Mouse (Mus musculus) hindbrain, embryonic 12.5 days (tissue): ENCODE results near the gene Rgl2. TPM values are rescaled to one million over a fixed set of nuclear protein-coding genes. Genes with fewer than 3 reads are reported as not detected.
"Not testable (repeated sequence)": the region's sequence is repeated elsewhere in the genome, so short reads cannot be mapped to it uniquely, and the experiment has no call there.

Source experiments
- ATAC-seq: fragments of 200-750 bp; cut with Nextera tagmentation; 2 replicates; pipeline ENCODE4 v1.8.0; 2017; ENCODE audit warnings: moderate TSS enrichment; ENCODE audit not compliant: low FRiP score
- H3K27ac ChIP-seq: fragments of 300-500 bp; sonication (generic); 2 replicates; pipeline ENCODE4 v1.5.1; 2016; ENCODE audit warnings: mild to moderate bottlenecking
- H3K27me3 ChIP-seq: fragments of 300-500 bp; sonication (generic); 2 replicates; pipeline ENCODE4 v1.6.1; 2016; ENCODE audit warnings: mild to moderate bottlenecking
- H3K36me3 ChIP-seq: fragments of 300-500 bp; sonication (generic); 2 replicates; pipeline ENCODE4 v1.6.1; 2016; ENCODE audit warnings: mild to moderate bottlenecking
- H3K4me1 ChIP-seq: fragments of 300-500 bp; sonication (generic); 2 replicates; pipeline ENCODE4 v1.6.1; 2016
- H3K4me2 ChIP-seq: fragments of 300-500 bp; sonication (generic); replicated peaks from 2 replicates; pipeline ENCODE4 v1.6.1; 2016; ENCODE audit warnings: mild to moderate bottlenecking
- H3K4me3 ChIP-seq: fragments of 300-500 bp; sonication (generic); 2 replicates; pipeline ENCODE4 v1.5.1; 2016; ENCODE audit warnings: mild to moderate bottlenecking
- H3K9ac ChIP-seq: fragments of 300-500 bp; sonication (generic); 2 replicates; pipeline ENCODE4 v1.6.1; 2016; ENCODE audit warnings: mild to moderate bottlenecking, moderate library complexity
- H3K9me3 ChIP-seq: fragments of 300-500 bp; sonication (generic); replicated peaks from 2 replicates; pipeline ENCODE4 v1.6.1; 2016; ENCODE audit warnings: mild to moderate bottlenecking
- WGBS: fragments of 180-500 bp; shearing (Covaris S2); methylation state at CpG from one replicate; pipeline ENCODE4 v1.1.7; 2016; 5-methylcytosine and 5-hydroxymethylcytosine counted together
- microRNA-seq: library from miRNA; unstranded; fragments of <30 nt; microRNA quantifications from one replicate; pipeline ENCODE4, GENCODE M21; 2017
- polyA plus RNA-seq: library from polyadenylated mRNA; unstranded; fragments of >200 nt; fragmentation: Nextera tagmentation; extraction: Ambion mirVana; gene quantifications from 2 replicates; pipeline ENCODE4 v1.2.1, GENCODE M21; 2016

The Rgl2 gene
- polyA plus RNA-seq, 1 experiment from 2014 or later = 64.1 TPM

DNA sequence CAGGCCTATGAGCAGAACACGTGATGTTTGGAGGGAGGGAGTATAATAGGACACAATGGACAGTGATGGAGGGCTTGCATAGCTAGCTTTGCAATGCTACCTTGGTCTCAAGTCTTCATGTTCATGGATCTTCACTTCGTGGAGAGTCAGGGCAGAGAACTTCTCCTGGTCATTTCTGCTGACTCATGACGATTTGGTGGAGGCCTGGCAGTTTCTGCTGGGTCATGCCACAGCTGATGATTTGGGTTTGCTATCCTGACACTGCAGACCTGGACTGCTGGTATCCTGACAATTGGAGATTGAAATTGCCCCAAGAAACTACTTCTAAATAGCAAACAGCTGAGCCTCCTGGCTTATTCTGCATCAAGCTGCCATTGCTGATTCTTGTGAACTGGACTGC is 44.2 kb downstream of the Rgl2 start:
- H3K4me1 ChIP-seq = peaks cover 9% of the 10 kb centered on the region
- no peak overlapping the region for H3K9ac ChIP-seq
- peaks cover 49% of the 10 kb centered on the region for H3K27me3 ChIP-seq
- H3K9me3 ChIP-seq = 0 out of 2 replicates have a peak, but pooled peaks cover 5% of the 10 kb centered on the region
- no peak overlapping the region for H3K4me2 ChIP-seq
- no peak overlapping the region for H3K4me3 ChIP-seq
- no peak overlapping the region for H3K27ac ChIP-seq
- H3K36me3 ChIP-seq = no peaks in the 10 kb centered on the region
- WGBS = 58% methylated on average over 3 of the region's 3 CpGs
- ATAC-seq = no peak

GRCm38 (mm10) chr17:33977861-33978557 is 48.7 kb downstream of the Rgl2 start:
- H3K27ac ChIP-seq = no peak overlapping the region
- peak overlapping the region; percentile 57 for H3K4me2 ChIP-seq
- peak overlapping the region; percentile 35 for H3K4me3 ChIP-seq
- ATAC-seq = no peak
- no peaks in the 10 kb centered on the region for H3K36me3 ChIP-seq
- no peaks in the 10 kb centered on the region for H3K9me3 ChIP-seq
- peaks cover 13% of the 10 kb centered on the region for H3K4me1 ChIP-seq
- WGBS = 2% methylated on average over 57 of the region's 57 CpGs
- peaks cover 61% of the 10 kb centered on the region for H3K27me3 ChIP-seq
- H3K9ac ChIP-seq = peak overlapping the region; percentile 51

- peaks cover 13% of the 10 kb centered on the region for H3K4me1 ChIP-seq
- H3K36me3 ChIP-seq = no peaks in the 10 kb centered on the region
- H3K9ac ChIP-seq = peak overlapping the region; percentile 51
- peak overlapping the region; percentile 35 for H3K4me3 ChIP-seq
- WGBS = under 1% methylated on average over 17 of the region's 17 CpGs
- H3K27ac ChIP-seq = no peak overlapping the region
- peak overlapping the region; percentile 57 for H3K4me2 ChIP-seq
- H3K27me3 ChIP-seq = peaks cover 58% of the 10 kb centered on the region
- ATAC-seq = no peak
- H3K9me3 ChIP-seq = no peaks in the 10 kb centered on the region
Observed at GRCm38 (mm10) chr17:33978631-33979031, 49.3 kb downstream of the Rgl2 start.

DNA sequence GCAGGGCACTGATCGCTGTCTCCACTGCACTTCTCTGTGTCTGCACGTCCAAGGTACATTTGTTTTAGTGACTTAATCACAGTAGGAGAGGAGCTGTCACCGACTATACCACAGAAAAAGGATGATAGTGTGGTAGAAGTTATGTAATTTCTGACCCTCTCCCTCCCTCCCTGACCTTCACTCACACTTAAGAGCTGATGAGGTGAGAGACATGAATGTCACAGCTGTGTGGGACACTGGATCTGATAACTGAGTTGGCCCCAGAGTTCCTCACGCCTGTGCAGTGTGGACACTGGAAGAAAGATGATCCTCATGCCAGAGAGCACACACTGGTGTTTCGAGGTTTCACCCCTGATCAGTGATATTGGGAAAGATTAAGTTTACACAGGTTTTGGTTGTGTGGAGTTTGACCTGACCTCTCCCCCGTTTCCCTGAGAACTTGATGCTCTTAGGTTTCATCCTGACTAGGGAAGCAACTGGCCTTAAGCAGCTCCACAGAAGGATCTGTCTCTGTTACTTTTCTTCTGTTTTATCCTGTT is 50.2 kb downstream of the Rgl2 start:
- Histone ChIP-seq H3K4me1 (peaks cover 13% of the 10 kb centered on the region), H3K36me3 (no peaks in the 10 kb centered on the region), H3K9me3 (no peaks in the 10 kb centered on the region), H3K4me3 (no peak overlapping the region), H3K4me2 (no peak overlapping the region), H3K27me3 (peaks cover 58% of the 10 kb centered on the region), H3K27ac (no peak overlapping the region), H3K9ac (no peak overlapping the region)
- WGBS = 72% methylated on average over 6 of the region's 6 CpGs
- no peak for ATAC-seq

- Histone ChIP-seq H3K27ac (no peak overlapping the region), H3K36me3 (no peaks in the 10 kb centered on the region), H3K27me3 (peaks cover 52% of the 10 kb centered on the region), H3K9ac (no peak overlapping the region), H3K4me1 (peaks cover 13% of the 10 kb centered on the region), H3K4me3 (0 out of 2 replicates have a peak overlapping the region, but pooled peaks have one; percentile 50), H3K4me2 (no peak overlapping the region), H3K9me3 (no peaks in the 10 kb centered on the region)
- no peak for ATAC-seq
- 78% methylated on average over 19 of the region's 19 CpGs for WGBS
Observed at GRCm38 (mm10) chr17:33980181-33981035, 51.1 kb downstream of the Rgl2 start.

- peak; percentile 96 for ATAC-seq
- Histone ChIP-seq H3K4me1 (peaks cover 13% of the 10 kb centered on the region), H3K4me2 (peak overlapping the region; percentile 66), H3K27ac (peak overlapping the region; percentile 92), H3K27me3 (peaks cover 43% of the 10 kb centered on the region), H3K9ac (peak overlapping the region; percentile 67), H3K4me3 (peak overlapping the region; percentile 50)
- H3K9me3 ChIP-seq, H3K36me3 ChIP-seq: not testable (repeated sequence)
- WGBS = under 1% methylated on average over 27 of the region's 27 CpGs
Observed at GRCm38 (mm10) chr17:33981192-33981909, 52.0 kb downstream of the Rgl2 start.

DNA sequence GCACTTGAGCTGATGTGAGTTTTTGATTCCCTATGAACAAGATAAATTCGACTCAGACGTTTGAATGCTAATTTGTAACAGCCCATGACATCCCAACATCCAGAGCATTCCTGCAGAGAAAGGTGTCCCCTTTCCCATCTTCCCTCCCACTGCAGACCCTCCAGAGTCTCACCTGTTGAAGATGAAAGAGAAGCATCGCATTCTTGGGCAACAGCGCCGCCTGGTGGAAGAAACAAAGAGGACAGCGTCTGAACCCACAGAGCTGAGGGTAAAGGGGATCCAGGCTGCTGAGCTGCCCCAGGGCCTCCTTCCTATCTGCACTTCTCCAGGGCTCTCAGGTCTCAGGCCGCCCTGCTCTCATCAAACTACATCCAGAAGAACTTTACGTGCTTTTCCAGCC is 52.8 kb downstream of the Rgl2 start:
- ATAC-seq, H3K27ac ChIP-seq, H3K9me3 ChIP-seq, H3K9ac ChIP-seq, H3K36me3 ChIP-seq: not testable (repeated sequence)
- peak overlapping the region; percentile 66 for H3K4me2 ChIP-seq
- 10% methylated on average over 8 of the region's 8 CpGs for WGBS
- peaks cover 38% of the 10 kb centered on the region for H3K27me3 ChIP-seq
- peaks cover 13% of the 10 kb centered on the region for H3K4me1 ChIP-seq
- H3K4me3 ChIP-seq = peak overlapping the region; percentile 50; the same call in 1 of the 2 replicates

Small RNAs within 50 kb of the gene (microRNA-seq; reads per million reads assigned to microRNA genes)
- not detected for gene Gm27740

Other genes starting within 250 kb of the Rgl2 start
- 390 and 450 TPM in 2 replicates for gene Hnrnpm, start 242.7 kb upstream of the Rgl2 start, polyA plus RNA-seq
- gene March2, start 210.9 kb upstream of the Rgl2 start, polyA plus RNA-seq = 53.4 and 54.6 TPM in 2 replicates
- 404 and 415 TPM in 2 replicates for gene Rab11b, start 169.0 kb upstream of the Rgl2 start, polyA plus RNA-seq
- gene Angptl4, start 147.7 kb upstream of the Rgl2 start, polyA plus RNA-seq = 25.6 and 26.8 TPM in 2 replicates
- gene Kank3, start 119.0 kb upstream of the Rgl2 start, polyA plus RNA-seq = 30.8 and 31.4 TPM in 2 replicates
- 532 and 694 TPM in 2 replicates for gene Rps28, start 105.0 kb upstream of the Rgl2 start, polyA plus RNA-seq
- 375 and 435 TPM in 2 replicates for gene Ndufa7, start 105.0 kb upstream of the Rgl2 start, polyA plus RNA-seq
- 54.6 and 59.4 TPM in 2 replicates for gene Cd320, start 86.5 kb upstream of the Rgl2 start, polyA plus RNA-seq
- gene Gm7029, start 55.7 kb upstream of the Rgl2 start, polyA plus RNA-seq = not detected in 2 replicates
- gene Kifc1, start 38.9 kb upstream of the Rgl2 start, polyA plus RNA-seq = 3.2 and 4.1 TPM in 2 replicates
- 0.30 TPM in 1 of 2 replicates, not detected in the other for gene Platr17, start 24.4 kb upstream of the Rgl2 start, polyA plus RNA-seq
- 55.5 and 61.2 TPM in 2 replicates for gene Daxx, start 20.1 kb upstream of the Rgl2 start, polyA plus RNA-seq
- gene Tapbp, start 13.6 kb upstream of the Rgl2 start, polyA plus RNA-seq = 23.9 and 27.6 TPM in 2 replicates
- 21.7 and 25.5 TPM in 2 replicates for gene Zbtb22, start 13.6 kb upstream of the Rgl2 start, polyA plus RNA-seq
- 173 and 180 TPM in 2 replicates for gene Pfdn6, start 10.8 kb downstream of the Rgl2 start, polyA plus RNA-seq
- gene Wdr46, start 11.1 kb downstream of the Rgl2 start, polyA plus RNA-seq = 37.1 and 38.8 TPM in 2 replicates
- gene B3galt4, start 21.9 kb downstream of the Rgl2 start, polyA plus RNA-seq = 9.9 TPM in 2 replicates
- 65.0 and 65.9 TPM in 2 replicates for gene Vps52, start 26.3 kb downstream of the Rgl2 start, polyA plus RNA-seq
- 834 and 931 TPM in 2 replicates for gene Rps18, start 26.5 kb downstream of the Rgl2 start, polyA plus RNA-seq
- gene H2-K1, start 70.8 kb downstream of the Rgl2 start, polyA plus RNA-seq = 13.8 and 16.6 TPM in 2 replicates
- 28.2 and 29.7 TPM in 2 replicates for gene Ring1, start 95.1 kb downstream of the Rgl2 start, polyA plus RNA-seq
- 57.5 and 67.6 TPM in 2 replicates for gene H2-Ke6, start 98.5 kb downstream of the Rgl2 start, polyA plus RNA-seq
- gene Slc39a7, start 102.1 kb downstream of the Rgl2 start, polyA plus RNA-seq = 179 and 187 TPM in 2 replicates
- 64.9 and 68.3 TPM in 2 replicates for gene Rxrb, start 102.3 kb downstream of the Rgl2 start, polyA plus RNA-seq
- 7.8 and 18.0 TPM in 2 replicates for gene Col11a2, start 109.9 kb downstream of the Rgl2 start, polyA plus RNA-seq
- 0.29 and 0.39 TPM in 2 replicates for gene H2-Oa, start 162.8 kb downstream of the Rgl2 start, polyA plus RNA-seq
- 13.1 and 14.2 TPM in 2 replicates for gene H2-DMa, start 190.0 kb downstream of the Rgl2 start, polyA plus RNA-seq
- gene Brd2, start 193.1 kb downstream of the Rgl2 start, polyA plus RNA-seq = 137 and 151 TPM in 2 replicates
- 0.21 TPM in 1 of 2 replicates, not detected in the other for gene H2-DMb2, start 213.8 kb downstream of the Rgl2 start, polyA plus RNA-seq
- 1.4 and 2.1 TPM in 2 replicates for gene H2-DMb1, start 223.5 kb downstream of the Rgl2 start, polyA plus RNA-seq